Mouse (Mus musculus): Measurements from ENCODE around the gene Stk4.

Stk4 gene

GRCm38 (mm10) chr2:164128576-164129411, 58.7 kb downstream of the Stk4 start:
- DNase-seq (ENCODE audit: low read depth, low spot score) = no peak

- DNase-seq (ENCODE audit: low read depth, low spot score) = no peak
These were observed 61.5 kb downstream of the Stk4 start for GRCm38 (mm10) chr2:164131586-164131985.

- no peak for DNase-seq (ENCODE audit: low read depth, low spot score)
These were observed 64.4 kb downstream of the Stk4 start for GRCm38 (mm10) chr2:164134563-164134962.

GRCm38 (mm10) chr2:164135367-164135766, 65.2 kb downstream of the Stk4 start:
- no peak for DNase-seq (ENCODE audit: low read depth, low spot score)

- DNase-seq (ENCODE audit: low read depth, low spot score) = no peak
These were observed 66.3 kb downstream of the Stk4 start for GRCm38 (mm10) chr2:164136393-164136792.

- DNase-seq (ENCODE audit: low read depth, low spot score) = no peak
These were observed 67.6 kb downstream of the Stk4 start for GRCm38 (mm10) chr2:164137754-164138153.

- DNase-seq (ENCODE audit: low read depth, low spot score) = no peak
These were observed 71.9 kb downstream of the Stk4 start for GRCm38 (mm10) chr2:164142021-164142420.

- no peak for DNase-seq (ENCODE audit: low read depth, low spot score)
These were observed 73.9 kb downstream of the Stk4 start for GRCm38 (mm10) chr2:164144025-164144424.

GRCm38 (mm10) chr2:164144541-164144940, 74.4 kb downstream of the Stk4 start:
- no peak for DNase-seq (ENCODE audit: low read depth, low spot score)

- no peak for DNase-seq (ENCODE audit: low read depth, low spot score)
These were observed 76.4 kb downstream of the Stk4 start for GRCm38 (mm10) chr2:164146556-164146955.

GRCm38 (mm10) chr2:164150086-164150760, 80.1 kb downstream of the Stk4 start:
- no peak for DNase-seq (ENCODE audit: low read depth, low spot score)

GRCm38 (mm10) chr2:164152341-164152740, 82.2 kb downstream of the Stk4 start:
- DNase-seq (ENCODE audit: low read depth, low spot score) = no peak

- no peak for DNase-seq (ENCODE audit: low read depth, low spot score)
These were observed 83.9 kb downstream of the Stk4 start for GRCm38 (mm10) chr2:164154007-164154406.

- DNase-seq (ENCODE audit: low read depth, low spot score) = no peak
These were observed 86.0 kb downstream of the Stk4 start for GRCm38 (mm10) chr2:164156158-164156557.

GRCm38 (mm10) chr2:164158838-164159237, 88.7 kb downstream of the Stk4 start:
- DNase-seq (ENCODE audit: low read depth, low spot score) = no peak

GRCm38 (mm10) chr2:164161515-164162055, 91.5 kb downstream of the Stk4 start:
- no peak for DNase-seq (ENCODE audit: low read depth, low spot score)

- no peak for DNase-seq (ENCODE audit: low read depth, low spot score)
These were observed 94.8 kb downstream of the Stk4 start for GRCm38 (mm10) chr2:164164941-164165340.

- peak; percentile 34 for DNase-seq (ENCODE audit: low read depth, low spot score)
These were observed 97.8 kb downstream of the Stk4 start for GRCm38 (mm10) chr2:164167752-164168570.

GRCm38 (mm10) chr2:164168571-164168946, 98.4 kb downstream of the Stk4 start:
- DNase-seq (ENCODE audit: low read depth, low spot score) = no peak

GRCm38 (mm10) chr2:164170326-164170725, 100.2 kb downstream of the Stk4 start:
- DNase-seq (ENCODE audit: low read depth, low spot score) = no peak

- no peak for DNase-seq (ENCODE audit: low read depth, low spot score)
These were observed 100.8 kb downstream of the Stk4 start, which contains the start of gene Kcns1 for GRCm38 (mm10) chr2:164170902-164171301. Gene Kcns1, minus strand, starts transcription at chr2:164171113.

GRCm38 (mm10) chr2:164173394-164173793, 103.3 kb downstream of the Stk4 start:
- DNase-seq (ENCODE audit: low read depth, low spot score) = no peak

Measured in WW6 (cell line).